Mouse (Mus musculus) urinary bladder, postnatal 4 days (tissue): Measurements from ENCODE around the gene Rhox4b.
"Not testable (repeated sequence)": the region's sequence is repeated elsewhere in the genome, so short reads cannot be mapped to it uniquely, and the experiment has no call there.

Experiments
- DNase-seq, 2 experiments: peaks; one replicate each; pipeline ENCODE4 v3.0.0; 2021 to 2022; ENCODE audit warnings: low spot score in 2 of 2

Gene Rhox4b

GRCm38 (mm10) chrX:37432194-37432593 lies at the start of gene Rhox4b:
TSS of gene Rhox4b (plus strand) at chrX:37432494.
- not testable (repeated sequence) for DNase-seq

GRCm38 (mm10) chrX:37390548-37390947 lies 41.7 kb upstream of the Rhox4b start, which contains the start of gene Rhox4a2:
TSS of gene Rhox4a2 (plus strand) at chrX:37390848.
- DNase-seq = not testable (repeated sequence)

- DNase-seq = not testable (repeated sequence)
Measured at GRCm38 (mm10) chrX:37411767-37412166, 20.5 kb upstream of the Rhox4b start, which contains the start of gene Rhox2b. TSS of gene Rhox2b (plus strand) at chrX:37412067.

- not testable (repeated sequence) for DNase-seq
Measured at GRCm38 (mm10) chrX:37453380-37453779, 21.1 kb downstream of the Rhox4b start, which contains the start of gene Rhox2c. TSS of gene Rhox2c (plus strand) at chrX:37453680.

GRCm38 (mm10) chrX:37458285-37458684 lies 26.0 kb downstream of the Rhox4b start, which contains the start of gene Rhox3c:
TSS of gene Rhox3c (plus strand) at chrX:37458585.
- not testable (repeated sequence) for DNase-seq

- not testable (repeated sequence) for DNase-seq
Measured at GRCm38 (mm10) chrX:37480037-37480436, 47.7 kb downstream of the Rhox4b start, which contains the start of gene Rhox4c. TSS of gene Rhox4c (plus strand) at chrX:37480337.
